Mouse (Mus musculus) MEL (cell line): Measurements from ENCODE around the gene Opcml.

Experiments
- CTCF ChIP-seq, 3 experiments: IDR thresholded peaks in 2 of 3; conservative IDR thresholded peaks in 1 of 3; 2 replicates each; pipeline ENCODE4 v1.5.1; 2011 to 2012; ENCODE audit warnings: low read length in 3 of 3, low read depth in 2 of 3, mild to moderate bottlenecking in 2 of 3, improper control_type of control experiment in 1 of 3, inconsistent platforms in 1 of 3, mixed read lengths in 1 of 3, moderate library complexity in 1 of 3; ENCODE audit not compliant: control insufficient read depth in 1 of 3, insufficient read depth in 1 of 3, poor library complexity in 1 of 3, severe bottlenecking in 1 of 3
- EP300 ChIP-seq, 2 experiments: IDR thresholded peaks; 2 replicates each; pipeline ENCODE4 v1.6.1; 2011; ENCODE audit warnings: improper control_type of control experiment in 2 of 2, low read length in 2 of 2, low read depth in 1 of 2, mild to moderate bottlenecking in 1 of 2
- GABPA ChIP-seq: IDR thresholded peaks from 2 replicates; pipeline ENCODE4 v1.6.1; 2012; ENCODE audit warnings: low read depth, mild to moderate bottlenecking, inconsistent platforms, low read length, improper control_type of control experiment, moderate library complexity
- MAX ChIP-seq: IDR thresholded peaks from 2 replicates; pipeline ENCODE4 v1.6.1; 2011; ENCODE audit warnings: low read length, improper control_type of control experiment
- POLR2A ChIP-seq, 2 experiments: IDR thresholded peaks; 2 replicates each; pipeline ENCODE4 v1.6.1; 2011 to 2012; ENCODE audit warnings: low read length in 2 of 2, mild to moderate bottlenecking in 2 of 2, control low read depth in 1 of 2, improper control_type of control experiment in 1 of 2, low read depth in 1 of 2, moderate library complexity in 1 of 2; ENCODE audit not compliant: control insufficient read depth in 1 of 2, insufficient read depth in 1 of 2, poor library complexity in 1 of 2
- SMC3 ChIP-seq: IDR thresholded peaks from 2 replicates; pipeline ENCODE4 v1.6.1; 2011; ENCODE audit warnings: low read depth, low read length, improper control_type of control experiment
- TAL1 ChIP-seq: IDR thresholded peaks from 2 replicates; pipeline ENCODE4 v1.6.1; 2012; ENCODE audit warnings: mild to moderate bottlenecking, inconsistent platforms, low read length, moderate library complexity, mixed read lengths
- USF2 ChIP-seq, 2 experiments: IDR thresholded peaks; 2 replicates each; pipeline ENCODE4 v1.6.1; 2011 to 2012; ENCODE audit warnings: improper control_type of control experiment in 2 of 2, low read length in 2 of 2, borderline replicate concordance in 1 of 2, inconsistent platforms in 1 of 2, low read depth in 1 of 2, mild to moderate bottlenecking in 1 of 2; ENCODE audit not compliant: insufficient read depth in 1 of 2

DNA sequence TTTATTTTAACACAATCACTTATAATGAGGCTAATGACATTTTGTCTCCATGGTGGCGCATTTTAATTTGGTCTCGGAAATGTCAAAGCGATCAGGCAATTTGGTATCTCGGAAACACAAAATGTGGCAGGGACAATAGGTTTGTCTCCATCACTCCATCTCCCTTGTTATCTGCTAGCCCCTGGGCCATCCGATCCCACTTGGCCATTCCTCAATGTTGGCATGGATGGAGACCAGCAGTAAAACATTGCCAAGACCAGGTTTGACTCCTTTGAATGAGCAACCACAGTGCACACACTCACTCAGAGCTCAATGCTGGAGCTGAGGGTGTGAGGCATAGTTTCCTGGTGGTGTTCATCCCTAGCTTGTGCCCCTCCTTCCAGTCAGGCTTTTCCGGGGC lies 32.1 kb downstream of the Opcml start:
- TF ChIP-seq SMC3 (no peak), GABPA (no peak), EP300 (IDR thresholded peaks at IDR 0.05; ENCODE audit: low read depth in 1 of 2, low read length in 2 of 2) (no peak), TAL1 (no peak), USF2 (IDR thresholded peaks at IDR 0.05; ENCODE audit: borderline replicate concordance in 1 of 2, insufficient read depth in 1 of 2, low read depth in 1 of 2, low read length in 2 of 2) (no peak), POLR2A (IDR thresholded peaks at IDR 0.05; ENCODE audit: control insufficient read depth in 1 of 2, insufficient read depth in 1 of 2, low read depth in 1 of 2, low read length in 2 of 2, poor library complexity in 1 of 2) (no peak), CTCF (IDR thresholded peaks at IDR 0.05 in 2 of 3, conservative IDR thresholded peaks at IDR 0.05 in 1 of 3; ENCODE audit: control insufficient read depth in 1 of 3, insufficient read depth in 1 of 3, low read depth in 2 of 3, low read length in 3 of 3, poor library complexity in 1 of 3, severe bottlenecking in 1 of 3) (no peak), MAX (no peak)
